Comparison of ENCODE assay signal across 14 mouse cellular contexts in the genomic region with DNA sequence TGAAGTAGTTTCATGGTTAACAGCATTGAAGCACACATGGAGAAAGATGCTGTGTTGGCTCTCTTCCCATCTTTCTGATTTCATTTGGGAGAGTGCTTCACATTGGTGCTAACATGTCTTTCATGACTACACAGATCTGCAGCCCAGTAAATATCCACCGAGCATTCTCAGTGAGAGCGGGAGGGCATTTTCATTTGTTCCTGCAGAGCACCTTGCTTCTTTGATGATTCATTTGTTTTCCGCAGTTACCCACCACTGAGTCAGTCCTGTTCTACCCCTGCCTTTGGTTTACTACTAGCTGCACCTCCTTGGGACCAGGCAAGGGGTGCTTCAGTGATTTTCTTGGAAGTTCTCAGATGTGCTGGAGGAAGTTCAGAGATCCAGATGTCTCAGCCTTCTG.
"Had no signal": no experiment of that assay in that cellular context is flagged by ENCODE, and none has a peak within 500 bp of the region (broad histone marks: within the 10 kb centered on the region; RNA-seq: fewer than 3 reads in every experiment).

No protein-coding gene starts in this region.

- H3K27me3 ChIP-seq: kidney, embryonic 15.5 days; liver, embryonic 15.5 days; neural tube, embryonic 15.5 days had no signal

- H3K4me1 ChIP-seq: kidney, embryonic 15.5 days; liver, embryonic 15.5 days had no signal

- DNase-seq: kidney, postnatal 25 days; lung, embryonic 14.5 days; lung, postnatal 10 days; lung, postnatal 4 days; midbrain, embryonic 14.5 days; thymus, postnatal 4 days had no signal

- H3K9ac ChIP-seq: kidney, embryonic 15.5 days; liver, embryonic 15.5 days; lung, embryonic 14.5 days; neural tube, embryonic 15.5 days had no signal

- H3K4me2 ChIP-seq: kidney, embryonic 15.5 days; liver, embryonic 11.5 days; liver, embryonic 15.5 days; lung, embryonic 14.5 days; neural tube, embryonic 15.5 days had no signal

- H3K9me3 ChIP-seq: kidney, embryonic 15.5 days; limb, embryonic 10.5 days; liver, embryonic 15.5 days; midbrain, embryonic 10.5 days; neural tube, embryonic 15.5 days had no signal

- H3K4me3 ChIP-seq: kidney, embryonic 15.5 days; limb, embryonic 10.5 days; liver, embryonic 15.5 days; midbrain, embryonic 10.5 days; myocyte; neural tube, embryonic 15.5 days had no signal

- H3K36me3 ChIP-seq: kidney, embryonic 15.5 days; limb, embryonic 10.5 days; liver, embryonic 15.5 days; midbrain, embryonic 10.5 days had no signal

- H3K27ac ChIP-seq: kidney, embryonic 15.5 days; limb, embryonic 10.5 days; liver, embryonic 15.5 days; midbrain, embryonic 10.5 days; neural tube, embryonic 15.5 days; stomach, postnatal 0 days had no signal
